Mouse (Mus musculus): ENCODE results near the gene Gm38431.
"Not testable (repeated sequence)": the region's sequence is repeated elsewhere in the genome, so short reads cannot be mapped to it uniquely, and the experiment has no call there.

The Gm38431 gene

GRCm38 (mm10) chr9:21105760-21106564 is 14.2 kb upstream of the Gm38431 start:
- peak; percentile 31 for DNase-seq (ENCODE audit: low read depth, low spot score)

GRCm38 (mm10) chr9:21104814-21105213 is 13.0 kb upstream of the Gm38431 start:
- no peak for DNase-seq (ENCODE audit: low read depth, low spot score)

GRCm38 (mm10) chr9:21102076-21102475 is 10.3 kb upstream of the Gm38431 start:
- no peak for DNase-seq (ENCODE audit: low read depth, low spot score)

GRCm38 (mm10) chr9:21100447-21101161 is 8.8 kb upstream of the Gm38431 start:
- DNase-seq (ENCODE audit: low read depth, low spot score): no peak

- peak; percentile 90 for DNase-seq (ENCODE audit: low read depth, low spot score)
Observed at GRCm38 (mm10) chr9:21097793-21098192, 6.0 kb upstream of the Gm38431 start.

- DNase-seq (ENCODE audit: low read depth, low spot score): no peak
Observed at GRCm38 (mm10) chr9:21095958-21096357, 4.2 kb upstream of the Gm38431 start.

- no peak for DNase-seq (ENCODE audit: low read depth, low spot score)
Observed at GRCm38 (mm10) chr9:21093423-21093822, 1.6 kb upstream of the Gm38431 start.

- no peak for DNase-seq (ENCODE audit: low read depth, low spot score)
Observed at GRCm38 (mm10) chr9:21090972-21091706, 658 bp downstream of the Gm38431 start.

- no peak for DNase-seq (ENCODE audit: low read depth, low spot score)
Observed at GRCm38 (mm10) chr9:21090537-21090936, 1.3 kb downstream of the Gm38431 start.

GRCm38 (mm10) chr9:21083324-21083723 is 8.5 kb downstream of the Gm38431 start:
- no peak for DNase-seq (ENCODE audit: low read depth, low spot score)

GRCm38 (mm10) chr9:21081127-21081526 is 10.7 kb downstream of the Gm38431 start:
- no peak for DNase-seq (ENCODE audit: low read depth, low spot score)

GRCm38 (mm10) chr9:21075625-21076024 is 16.2 kb downstream of the Gm38431 start:
- no peak for DNase-seq (ENCODE audit: low read depth, low spot score)

GRCm38 (mm10) chr9:21074173-21074572 is 17.6 kb downstream of the Gm38431 start:
- DNase-seq (ENCODE audit: low read depth, low spot score): no peak

- peak; percentile 87 for DNase-seq (ENCODE audit: low read depth, low spot score)
Observed at GRCm38 (mm10) chr9:21073044-21073840, 18.6 kb downstream of the Gm38431 start, which contains the start of the genes Gm49373 and Fdx1l. Gene Gm49373, minus strand, starts transcription at chr9:21073096. Gene Fdx1l, minus strand, starts transcription at chr9:21073614.

GRCm38 (mm10) chr9:21072641-21073040 is 19.2 kb downstream of the Gm38431 start:
- no peak for DNase-seq (ENCODE audit: low read depth, low spot score)

GRCm38 (mm10) chr9:21067006-21067684 is 24.7 kb downstream of the Gm38431 start, which contains the start of gene Zglp1:
Gene Zglp1, minus strand, starts transcription at chr9:21067093.
- DNase-seq (ENCODE audit: low read depth, low spot score): no peak

- peak; percentile 92 for DNase-seq (ENCODE audit: low read depth, low spot score)
Observed at GRCm38 (mm10) chr9:21062928-21063327, 28.9 kb downstream of the Gm38431 start.

- DNase-seq (ENCODE audit: low read depth, low spot score): no peak
Observed at GRCm38 (mm10) chr9:21051578-21051977, 40.2 kb downstream of the Gm38431 start.

- no peak for DNase-seq (ENCODE audit: low read depth, low spot score)
Observed at GRCm38 (mm10) chr9:21045235-21045634, 46.6 kb downstream of the Gm38431 start.

- not testable (repeated sequence) for DNase-seq (ENCODE audit: low read depth, low spot score)
Observed at GRCm38 (mm10) chr9:21044785-21045184, 47.0 kb downstream of the Gm38431 start.

- no peak for DNase-seq (ENCODE audit: low read depth, low spot score)
Observed at GRCm38 (mm10) chr9:21043563-21043962, 48.2 kb downstream of the Gm38431 start.
